Mouse (Mus musculus) stomach, embryonic 16.5 days (tissue): ENCODE results near the gene Pipox. TPM values are rescaled to one million over a fixed set of nuclear protein-coding genes. Genes with fewer than 3 reads are reported as not detected.

Experiments
- ATAC-seq: fragments of 200-750 bp; cut with Nextera tagmentation; 2 replicates; pipeline ENCODE4 v1.8.0; 2017; ENCODE audit warnings: moderate number of reproducible peaks, moderate TSS enrichment; ENCODE audit not compliant: insufficient read depth, low FRiP score
- H3K27ac ChIP-seq: fragments of 300-500 bp; sonication (generic); 2 replicates; pipeline ENCODE4 v1.5.1; 2014; ENCODE audit warnings: low read length
- H3K27me3 ChIP-seq: fragments of 300-500 bp; sonication (generic); 2 replicates; pipeline ENCODE4 v1.6.1; 2014; ENCODE audit warnings: low read length, control low read depth, mixed read lengths; ENCODE audit not compliant: control insufficient read depth, insufficient read depth
- H3K36me3 ChIP-seq: fragments of 300-500 bp; sonication (generic); 2 replicates; pipeline ENCODE4 v1.6.1; 2014; ENCODE audit warnings: low read length; ENCODE audit not compliant: control insufficient read depth, insufficient read depth
- H3K4me1 ChIP-seq: fragments of 300-500 bp; sonication (generic); 2 replicates; pipeline ENCODE4 v1.6.1; 2014; ENCODE audit warnings: low read length, control low read depth, mixed read lengths; ENCODE audit not compliant: control insufficient read depth, insufficient read depth
- H3K4me2 ChIP-seq: fragments of 300-500 bp; sonication (generic); 2 replicates; pipeline ENCODE4 v1.6.1; 2014; ENCODE audit warnings: low read depth, low read length, mixed read lengths
- H3K4me3 ChIP-seq: fragments of 300-500 bp; sonication (generic); replicated peaks from 2 replicates; pipeline ENCODE4 v1.5.1; 2014; ENCODE audit warnings: mild to moderate bottlenecking, low read length
- H3K9ac ChIP-seq: fragments of 300-500 bp; sonication (generic); 2 replicates; pipeline ENCODE4 v1.6.1; 2014; ENCODE audit warnings: low read length
- H3K9me3 ChIP-seq: fragments of 300-500 bp; sonication (generic); replicated peaks from 2 replicates; pipeline ENCODE4 v1.6.1; 2016; ENCODE audit warnings: low read length, control low read depth; ENCODE audit not compliant: control insufficient read depth
- WGBS: fragments of 180-500 bp; shearing (Covaris S2); extraction: QIAGEN DNeasy Blood & Tissue Kit; methylation state at CpG from one replicate; pipeline ENCODE4 v1.1.7; 2014; 5-methylcytosine and 5-hydroxymethylcytosine counted together
- polyA plus RNA-seq: library from polyadenylated mRNA; unstranded; fragments of >200 nt; fragmentation: Nextera tagmentation; extraction: Ambion mirVana; gene quantifications from 2 replicates; pipeline ENCODE4 v1.2.1, GENCODE M21; 2015

Gene Pipox
- polyA plus RNA-seq, 1 experiment from 2014 or later: 20.8 TPM

GRCm38 (mm10) chr11:77857089-77857488 is 36.8 kb downstream of the Pipox start:
- ATAC-seq: no peak
- H3K36me3 ChIP-seq: peaks cover 7% of the 10 kb centered on the region; the same call in 1 of the 2 replicates

GRCm38 (mm10) chr11:77855396-77855795 is 38.5 kb downstream of the Pipox start:
- Histone ChIP-seq H3K4me2 (no peak overlapping the region), H3K4me1 (0 out of 2 replicates have a peak, but pooled peaks cover 4% of the 10 kb centered on the region), H3K27me3 (no peaks in the 10 kb centered on the region; the same call in 1 of the 2 replicates), H3K36me3 (peaks cover 4% of the 10 kb centered on the region; the same call in 1 of the 2 replicates), H3K9me3 (no peaks in the 10 kb centered on the region), H3K4me3 (no peak overlapping the region), H3K27ac (no peak overlapping the region), H3K9ac (no peak overlapping the region)
- WGBS: 42% methylated on average over 15 of the region's 15 CpGs
- ATAC-seq: no peak

More at GRCm38 (mm10) chr11:77857089-77857488, 36.8 kb downstream of the Pipox start:
- Histone ChIP-seq H3K27me3 (no peaks in the 10 kb centered on the region; the same call in 1 of the 2 replicates), H3K27ac (no peak overlapping the region), H3K9ac (no peak overlapping the region), H3K9me3 (no peaks in the 10 kb centered on the region), H3K4me1 (0 out of 2 replicates have a peak, but pooled peaks cover 2% of the 10 kb centered on the region), H3K4me3 (no peak overlapping the region), H3K4me2 (no peak overlapping the region)
- 86% methylated on average over 6 of the region's 6 CpGs for WGBS

- Histone ChIP-seq H3K4me1 (0 out of 2 replicates have a peak, but pooled peaks cover 7% of the 10 kb centered on the region), H3K27me3 (no peaks in the 10 kb centered on the region; the same call in 1 of the 2 replicates), H3K27ac (no peak overlapping the region), H3K9ac (no peak overlapping the region), H3K36me3 (peaks cover 2% of the 10 kb centered on the region; the same call in 1 of the 2 replicates), H3K9me3 (no peaks in the 10 kb centered on the region), H3K4me3 (no peak overlapping the region), H3K4me2 (no peak overlapping the region)
- no peak for ATAC-seq
- 63% methylated on average over 3 of the region's 3 CpGs for WGBS
Measured at GRCm38 (mm10) chr11:77854641-77855040, 39.3 kb downstream of the Pipox start.

GRCm38 (mm10) chr11:77852941-77853668 is 40.8 kb downstream of the Pipox start:
- no peaks in the 10 kb centered on the region for H3K9me3 ChIP-seq
- no peak overlapping the region for H3K27ac ChIP-seq
- no peak overlapping the region for H3K4me2 ChIP-seq
- no peak overlapping the region for H3K4me3 ChIP-seq
- H3K4me1 ChIP-seq: 0 out of 2 replicates have a peak, but pooled peaks cover 7% of the 10 kb centered on the region
- ATAC-seq: no peak
- H3K36me3 ChIP-seq: 0 out of 2 replicates have a peak, but pooled peaks cover 2% of the 10 kb centered on the region
- H3K9ac ChIP-seq: no peak overlapping the region
- H3K27me3 ChIP-seq: no peaks in the 10 kb centered on the region
- 83% methylated on average over 17 of the region's 17 CpGs for WGBS

GRCm38 (mm10) chr11:77852195-77852594 is 41.7 kb downstream of the Pipox start:
- ATAC-seq: no peak
- no peak overlapping the region for H3K4me2 ChIP-seq
- 65% methylated on average over 3 of the region's 3 CpGs for WGBS
- no peaks in the 10 kb centered on the region for H3K27me3 ChIP-seq
- H3K4me3 ChIP-seq: no peak overlapping the region
- no peak overlapping the region for H3K27ac ChIP-seq
- no peaks in the 10 kb centered on the region for H3K9me3 ChIP-seq
- H3K4me1 ChIP-seq: 0 out of 2 replicates have a peak, but pooled peaks cover 7% of the 10 kb centered on the region
- H3K9ac ChIP-seq: no peak overlapping the region
- H3K36me3 ChIP-seq: no peaks in the 10 kb centered on the region

GRCm38 (mm10) chr11:77851483-77852010 is 42.3 kb downstream of the Pipox start:
- H3K4me2 ChIP-seq: no peak overlapping the region
- 0 out of 2 replicates have a peak, but pooled peaks cover under 1% of the 10 kb centered on the region for H3K36me3 ChIP-seq
- no peak overlapping the region for H3K27ac ChIP-seq
- H3K9ac ChIP-seq: no peak overlapping the region
- H3K4me3 ChIP-seq: no peak overlapping the region
- 0 out of 2 replicates have a peak, but pooled peaks cover 7% of the 10 kb centered on the region for H3K4me1 ChIP-seq
- no peak for ATAC-seq
- H3K27me3 ChIP-seq: no peaks in the 10 kb centered on the region
- 86% methylated on average over 6 of the region's 6 CpGs for WGBS
- H3K9me3 ChIP-seq: no peaks in the 10 kb centered on the region

GRCm38 (mm10) chr11:77850401-77851244 is 43.3 kb downstream of the Pipox start:
- Histone ChIP-seq H3K36me3 (0 out of 2 replicates have a peak, but pooled peaks cover 10% of the 10 kb centered on the region), H3K4me1 (0 out of 2 replicates have a peak, but pooled peaks cover 7% of the 10 kb centered on the region), H3K27me3 (no peaks in the 10 kb centered on the region), H3K4me2 (no peak overlapping the region), H3K9ac (no peak overlapping the region; the same call in 1 of the 2 replicates), H3K27ac (0 out of 2 replicates have a peak overlapping the region, but pooled peaks have one; percentile 30), H3K9me3 (no peaks in the 10 kb centered on the region), H3K4me3 (no peak overlapping the region)
- 0 out of 2 replicates have a peak, but pooled peaks have one; percentile 11 for ATAC-seq
- WGBS: 46% methylated on average over 24 of the region's 24 CpGs

- H3K4me1 ChIP-seq: 0 out of 2 replicates have a peak, but pooled peaks cover 5% of the 10 kb centered on the region
- no peak overlapping the region for H3K9ac ChIP-seq
- H3K27ac ChIP-seq: no peak overlapping the region
- H3K36me3 ChIP-seq: 0 out of 2 replicates have a peak, but pooled peaks cover 10% of the 10 kb centered on the region
- no peaks in the 10 kb centered on the region for H3K9me3 ChIP-seq
- H3K4me2 ChIP-seq: no peak overlapping the region
- no peak for ATAC-seq
- no peaks in the 10 kb centered on the region for H3K27me3 ChIP-seq
- 70% methylated on average over 7 of the region's 7 CpGs for WGBS
- H3K4me3 ChIP-seq: no peak overlapping the region
Measured at GRCm38 (mm10) chr11:77849151-77849550, 44.7 kb downstream of the Pipox start.
